Mouse (Mus musculus) G1E (cell line): ENCODE measurements around the gene 4933407L21Rik. TPM values are rescaled to one million over a fixed set of nuclear protein-coding genes. Genes with fewer than 3 reads are reported as not detected.

Experiments
- ATAC-seq: 2 replicates; pipeline ENCODE4 v1.8.0; 2016; ENCODE audit warnings: mild to moderate bottlenecking; ENCODE audit not compliant: insufficient number of reproducible peaks, poor library complexity, low FRiP score, severe bottlenecking; ENCODE audit errors: extremely low read depth
- DNase-seq: peaks from one replicate; pipeline ENCODE4 v3.0.0; 2012; ENCODE audit warnings: low spot score
- H3K27me3 ChIP-seq: 2 replicates; pipeline ENCODE4 v1.6.1; 2012; ENCODE audit warnings: mild to moderate bottlenecking, low read length, inconsistent platforms; ENCODE audit not compliant: insufficient read depth
- H3K36me3 ChIP-seq: replicated peaks from 2 replicates; pipeline ENCODE3; 2012; ENCODE audit warnings: mild to moderate bottlenecking, inconsistent platforms
- H3K4me1 ChIP-seq: 2 replicates; pipeline ENCODE4 v1.6.1; 2012; ENCODE audit warnings: low read depth, low read length, inconsistent platforms, mixed read lengths; ENCODE audit not compliant: insufficient read depth
- H3K4me3 ChIP-seq: 2 replicates; pipeline ENCODE4 v1.5.1; 2012; ENCODE audit warnings: low read depth, mild to moderate bottlenecking, inconsistent platforms, low read length, moderate library complexity, mixed read lengths
- H3K9me3 ChIP-seq: replicated peaks from 2 replicates; pipeline ENCODE4 v1.6.1; 2012; ENCODE audit warnings: inconsistent platforms
- CTCF ChIP-seq: IDR thresholded peaks from 2 replicates; pipeline ENCODE4 v1.5.1; 2012; ENCODE audit warnings: low read depth, low read length, inconsistent platforms, mixed read lengths
- GATA1 ChIP-seq: IDR thresholded peaks from 2 replicates; pipeline ENCODE4 v1.6.1; 2012; ENCODE audit warnings: borderline replicate concordance, low read length, inconsistent platforms, mixed read lengths
- GATA2 ChIP-seq: IDR thresholded peaks from 2 replicates; pipeline ENCODE4 v1.6.1; 2012; ENCODE audit warnings: low read depth, low read length, inconsistent platforms, borderline replicate concordance
- POLR2AphosphoS5 ChIP-seq: IDR thresholded peaks from 2 replicates; pipeline ENCODE4 v1.6.1; 2012; ENCODE audit warnings: low read depth, low read length, inconsistent platforms; ENCODE audit not compliant: insufficient replicate concordance
- TAL1 ChIP-seq: conservative IDR thresholded peaks from 2 replicates; pipeline ENCODE4 v1.6.1; 2012; ENCODE audit warnings: low read depth, low read length, inconsistent platforms, mixed read lengths
- polyA plus RNA-seq: library from polyadenylated mRNA; stranded (reverse); fragments of >175 nt; gene quantifications from 2 replicates; pipeline ENCODE4 v1.2.3, GENCODE M21; 2012
- total RNA-seq, 2 experiments: library from RNA; stranded (forward) in 1 of 2; stranded (reverse) in 1 of 2; fragments of 200-1000 nt in 1 of 2; fragments of >200 nt in 1 of 2; fragmentation: Nextera tagmentation in 1 of 2; gene quantifications; 2 replicates each; pipeline ENCODE4 v1.2.3; 2014 to 2017

The 4933407L21Rik gene
- total and polyA plus RNA-seq, 3 experiments: 0.05 TPM; not detected in 2

DNA sequence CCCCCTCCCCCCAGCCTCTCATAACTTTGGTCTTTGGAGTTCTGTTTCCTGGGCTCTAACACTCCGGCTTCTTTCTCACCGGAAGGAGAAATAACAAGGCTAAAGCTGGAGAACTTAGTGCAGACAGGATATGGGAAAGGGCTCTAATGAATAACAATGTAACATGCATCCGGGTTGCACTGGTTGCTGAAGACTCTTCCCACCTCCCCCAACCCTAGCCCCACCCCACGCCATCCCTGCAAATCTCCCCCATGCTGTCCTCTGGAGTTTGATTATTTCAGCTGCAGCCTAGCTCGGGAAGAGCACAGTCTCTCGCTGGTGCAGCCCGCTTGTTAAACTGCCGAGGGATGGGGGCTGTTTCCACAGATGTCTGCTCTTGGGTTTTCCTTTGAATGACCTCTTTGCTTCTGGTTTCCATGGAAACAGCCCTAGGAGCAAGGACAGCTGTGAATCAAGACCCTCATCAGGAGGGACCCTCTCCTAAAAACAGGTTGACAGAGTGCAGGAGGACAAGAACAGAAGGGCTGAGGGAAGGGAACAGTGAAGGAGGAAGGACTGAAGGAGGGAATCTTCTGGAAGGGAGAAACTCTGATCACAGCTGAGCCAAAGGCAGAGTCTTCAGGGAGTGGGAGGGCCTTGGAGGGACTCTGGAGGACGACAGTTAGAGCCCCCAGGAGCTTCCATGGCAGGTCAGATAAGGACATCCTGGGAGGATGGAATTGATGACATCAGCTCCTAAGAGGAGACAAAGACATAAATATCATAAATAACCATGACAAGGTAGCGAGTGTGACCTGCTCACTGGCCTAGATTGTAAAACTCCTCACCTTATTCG lies 5.6 kb downstream of the 4933407L21Rik start:
- Histone ChIP-seq H3K36me3 (no peaks in the 10 kb centered on the region), H3K27me3 (peaks cover 19% of the 10 kb centered on the region), H3K4me3 (no peak overlapping the region), H3K4me1 (no peaks in the 10 kb centered on the region), H3K9me3 (no peaks in the 10 kb centered on the region)
- ATAC-seq: no peak
- TF ChIP-seq POLR2AphosphoS5 (no peak), GATA2 (no peak), CTCF (no peak), TAL1 (no peak)
- no peak for DNase-seq

DNA sequence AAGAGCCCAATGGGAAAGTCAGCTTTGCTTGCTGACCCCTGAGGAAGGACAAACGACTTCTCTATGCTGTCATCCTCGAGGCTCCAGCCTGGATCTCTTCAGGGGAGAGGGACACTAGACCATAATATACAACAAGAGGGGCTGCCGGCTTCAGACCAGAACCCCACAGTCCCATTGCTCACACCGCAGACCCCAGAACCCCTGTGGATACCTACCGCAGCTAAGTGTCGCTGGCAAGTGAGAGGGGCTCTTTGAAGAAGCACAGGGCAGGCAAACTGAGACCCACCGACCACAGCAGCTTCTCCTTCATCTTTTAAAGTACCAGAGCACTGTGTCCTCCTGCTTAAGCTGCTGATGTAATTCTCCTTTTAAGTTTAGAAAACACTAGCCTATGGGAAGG lies 6.3 kb downstream of the 4933407L21Rik start:
- ATAC-seq (no peak), DNase-seq (no peak)
- H3K36me3 ChIP-seq: no peaks in the 10 kb centered on the region
- no peaks in the 10 kb centered on the region for H3K9me3 ChIP-seq
- no peaks in the 10 kb centered on the region for H3K4me1 ChIP-seq
- no peak overlapping the region for H3K4me3 ChIP-seq
- TF ChIP-seq TAL1: no peak
- no peak for TF ChIP-seq GATA2
- no peak for TF ChIP-seq POLR2AphosphoS5
- no peak for TF ChIP-seq GATA1
- no peak for TF ChIP-seq CTCF
- H3K27me3 ChIP-seq: peaks cover 25% of the 10 kb centered on the region

GRCm38 (mm10) chr1:85935148-85935852 lies 7.0 kb downstream of the 4933407L21Rik start:
- Histone ChIP-seq H3K9me3 (no peaks in the 10 kb centered on the region), H3K36me3 (no peaks in the 10 kb centered on the region), H3K4me1 (no peaks in the 10 kb centered on the region), H3K4me3 (no peak overlapping the region), H3K27me3 (peaks cover 30% of the 10 kb centered on the region)
- peak; percentile 66 for DNase-seq
- peak; percentile 45 for ATAC-seq
- TF ChIP-seq POLR2AphosphoS5 (no peak), CTCF (peak; percentile 88)

GRCm38 (mm10) chr1:85936265-85936664 lies 8.0 kb downstream of the 4933407L21Rik start:
- ATAC-seq: no peak
- Histone ChIP-seq H3K4me3 (no peak overlapping the region), H3K9me3 (no peaks in the 10 kb centered on the region), H3K27me3 (peaks cover 33% of the 10 kb centered on the region), H3K36me3 (no peaks in the 10 kb centered on the region), H3K4me1 (no peaks in the 10 kb centered on the region)
- no peak for TF ChIP-seq TAL1
- no peak for TF ChIP-seq POLR2AphosphoS5
- no peak for TF ChIP-seq GATA2
- no peak for TF ChIP-seq GATA1
- no peak for TF ChIP-seq CTCF
- DNase-seq: no peak

- peaks cover 36% of the 10 kb centered on the region for H3K27me3 ChIP-seq
- TF ChIP-seq GATA2: no peak
- TF ChIP-seq TAL1: no peak
- TF ChIP-seq CTCF: no peak
- no peak for TF ChIP-seq POLR2AphosphoS5
- no peak for TF ChIP-seq GATA1
- H3K4me3 ChIP-seq: no peak overlapping the region
- ATAC-seq (no peak), DNase-seq (no peak)
- H3K4me1 ChIP-seq: no peaks in the 10 kb centered on the region
- H3K9me3 ChIP-seq: no peaks in the 10 kb centered on the region
- H3K36me3 ChIP-seq: no peaks in the 10 kb centered on the region
These were observed 9.0 kb downstream of the 4933407L21Rik start for GRCm38 (mm10) chr1:85937323-85937722.

- no peaks in the 10 kb centered on the region for H3K36me3 ChIP-seq
- H3K4me3 ChIP-seq: no peak overlapping the region
- H3K27me3 ChIP-seq: peaks cover 30% of the 10 kb centered on the region
- TF ChIP-seq CTCF (no peak), GATA1 (no peak), GATA2 (no peak)
- DNase-seq (no peak), ATAC-seq (no peak)
- peaks cover 2% of the 10 kb centered on the region; the same call in 1 of the 2 replicates for H3K9me3 ChIP-seq
- H3K4me1 ChIP-seq: no peaks in the 10 kb centered on the region
These were observed 14.0 kb downstream of the 4933407L21Rik start for GRCm38 (mm10) chr1:85942318-85942717.
